Mouse (Mus musculus) stomach, postnatal 0 days (tissue): ENCODE measurements around the gene Slc17a3. TPM values are rescaled to one million over a fixed set of nuclear protein-coding genes. Genes with fewer than 3 reads are reported as not detected.

Experiments
- ATAC-seq: fragments of 200-750 bp; cut with Nextera tagmentation; 2 replicates; pipeline ENCODE4 v1.8.0; 2017; ENCODE audit not compliant: low FRiP score, low TSS enrichment
- DNase-seq: peaks from one replicate; pipeline ENCODE4 v3.0.0-alpha.2; 2016; ENCODE audit warnings: low spot score
- H3K27ac ChIP-seq: fragments of 300-500 bp; sonication (generic); replicated peaks from 2 replicates; pipeline ENCODE4 v1.5.1; 2014; ENCODE audit warnings: mild to moderate bottlenecking, control low read depth
- H3K27me3 ChIP-seq: fragments of 300-500 bp; sonication (generic); 2 replicates; pipeline ENCODE4 v1.6.1; 2014; ENCODE audit warnings: low read length; ENCODE audit not compliant: control insufficient read depth, insufficient read depth
- H3K36me3 ChIP-seq: fragments of 300-500 bp; sonication (generic); 2 replicates; pipeline ENCODE4 v1.6.1; 2014; ENCODE audit warnings: low read length, mixed read lengths; ENCODE audit not compliant: control insufficient read depth, insufficient read depth
- H3K4me1 ChIP-seq: fragments of 300-500 bp; sonication (generic); replicated peaks from 2 replicates; pipeline ENCODE4 v1.6.1; 2014; ENCODE audit warnings: antibody characterized with exemption; ENCODE audit not compliant: control insufficient read depth, insufficient read depth
- H3K4me2 ChIP-seq: fragments of 300-500 bp; sonication (generic); replicated peaks from 2 replicates; pipeline ENCODE4 v1.6.1; 2014; ENCODE audit warnings: low read depth, mild to moderate bottlenecking, control low read depth, moderate library complexity
- H3K4me3 ChIP-seq: fragments of 300-500 bp; sonication (generic); 2 replicates; pipeline ENCODE4 v1.5.1; 2014; ENCODE audit warnings: low read depth, low read length, control low read depth
- H3K9ac ChIP-seq: fragments of 300-500 bp; sonication (generic); 2 replicates; pipeline ENCODE4 v1.6.1; 2014; ENCODE audit warnings: mild to moderate bottlenecking, low read length, control low read depth, mixed read lengths
- H3K9me3 ChIP-seq: fragments of 300-500 bp; sonication (generic); 2 replicates; pipeline ENCODE4 v1.6.1; 2016; ENCODE audit warnings: low read length; ENCODE audit not compliant: control insufficient read depth
- CTCF ChIP-seq: IDR thresholded peaks from 2 replicates; pipeline ENCODE4 v1.5.1; 2016; ENCODE audit warnings: antibody characterized with exemption, low read depth, mild to moderate bottlenecking, moderate library complexity
- EP300 ChIP-seq: optimal IDR thresholded peaks from 2 replicates; pipeline ENCODE3; 2016; ENCODE audit warnings: antibody characterized with exemption
- WGBS: fragments of 180-500 bp; shearing (Covaris S2); extraction: QIAGEN DNeasy Blood & Tissue Kit; methylation state at CpG from one replicate; pipeline ENCODE4 v1.1.7; 2014; 5-methylcytosine and 5-hydroxymethylcytosine counted together
- polyA plus RNA-seq: library from polyadenylated mRNA; unstranded; fragments of >200 nt; fragmentation: Nextera tagmentation; extraction: Ambion mirVana; gene quantifications from 2 replicates; pipeline ENCODE4 v1.2.1, GENCODE M21; 2015

The Slc17a3 gene
- polyA plus RNA-seq, 1 experiment from 2014 or later, result not detected

- no peak for ATAC-seq
- Histone ChIP-seq H3K4me3 (no peak overlapping the region), H3K27me3 (no peaks in the 10 kb centered on the region), H3K9me3 (no peaks in the 10 kb centered on the region), H3K4me2 (no peak overlapping the region), H3K27ac (no peak overlapping the region), H3K9ac (no peak overlapping the region), H3K4me1 (no peaks in the 10 kb centered on the region), H3K36me3 (no peaks in the 10 kb centered on the region)
- WGBS, result 61% methylated on average over 4 of the region's 4 CpGs
- no peak for DNase-seq
- TF ChIP-seq EP300 (no peak), CTCF (no peak)
These were observed 18.9 kb upstream of the Slc17a3 start for GRCm38 (mm10) chr13:23820179-23820940.

DNA sequence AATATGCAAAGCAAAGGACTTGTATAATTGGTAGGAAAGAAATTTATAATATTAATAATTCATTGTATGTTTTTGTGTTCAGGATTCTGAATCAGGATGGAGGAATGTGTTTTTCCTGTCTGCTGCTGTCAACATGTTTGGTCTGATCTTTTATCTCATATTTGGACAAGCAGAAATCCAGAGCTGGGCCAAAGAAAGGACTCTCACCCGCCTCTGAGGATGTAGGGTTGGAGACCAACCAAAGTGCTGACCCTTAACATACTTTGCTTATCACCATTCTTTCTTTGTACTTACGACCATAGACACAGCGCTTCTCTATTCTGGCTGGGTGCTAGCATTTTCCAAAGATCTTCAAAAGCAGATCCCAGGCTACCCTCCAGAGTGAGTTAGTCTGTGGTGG, 17.0 kb upstream of the Slc17a3 start:
- no peaks in the 10 kb centered on the region for H3K36me3 ChIP-seq
- ATAC-seq (no peak), DNase-seq (no peak)
- H3K9ac ChIP-seq, result no peak overlapping the region
- no peak overlapping the region for H3K27ac ChIP-seq
- H3K27me3 ChIP-seq, result no peaks in the 10 kb centered on the region
- no peaks in the 10 kb centered on the region for H3K9me3 ChIP-seq
- no peak overlapping the region for H3K4me3 ChIP-seq
- no peak overlapping the region for H3K4me2 ChIP-seq
- 73% methylated on average over 3 of the region's 3 CpGs for WGBS
- no peaks in the 10 kb centered on the region for H3K4me1 ChIP-seq
- TF ChIP-seq EP300, result no peak

GRCm38 (mm10) chr13:23826606-23827005, 12.6 kb upstream of the Slc17a3 start:
- H3K9ac ChIP-seq, result no peak overlapping the region
- H3K27ac ChIP-seq, result no peak overlapping the region
- no peak overlapping the region for H3K4me2 ChIP-seq
- DNase-seq (no peak), ATAC-seq (no peak)
- no peaks in the 10 kb centered on the region for H3K9me3 ChIP-seq
- H3K27me3 ChIP-seq, result no peaks in the 10 kb centered on the region
- no peak overlapping the region for H3K4me3 ChIP-seq
- 56% methylated on average over 3 of the region's 3 CpGs for WGBS
- no peaks in the 10 kb centered on the region for H3K36me3 ChIP-seq
- no peak for TF ChIP-seq CTCF
- no peak for TF ChIP-seq EP300
- H3K4me1 ChIP-seq, result no peaks in the 10 kb centered on the region

DNA sequence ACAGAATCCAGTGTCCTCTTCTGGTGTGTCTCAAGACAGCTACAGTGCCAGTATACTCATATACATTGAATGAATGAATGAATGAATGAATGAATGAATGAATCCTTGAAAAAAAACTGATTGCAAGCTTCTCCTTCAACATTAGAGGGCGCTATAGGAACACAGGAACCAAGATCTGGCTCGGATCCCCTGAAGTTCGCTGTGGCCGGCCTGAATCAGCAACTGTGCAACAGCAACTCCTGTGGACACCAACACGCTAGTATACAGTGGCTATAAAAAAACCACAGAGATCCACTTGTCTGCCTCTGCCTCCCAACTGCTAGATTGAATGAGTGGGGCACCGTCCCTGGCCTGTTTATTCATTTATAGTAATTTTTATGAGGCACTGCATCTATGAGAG, 6.2 kb upstream of the Slc17a3 start:
- 14% methylated on average over 6 of the region's 6 CpGs for WGBS
- ATAC-seq (no peak), DNase-seq (peak; percentile 35)
- Histone ChIP-seq H3K9ac (no peak overlapping the region), H3K4me1 (no peaks in the 10 kb centered on the region), H3K36me3 (no peaks in the 10 kb centered on the region), H3K27ac (no peak overlapping the region), H3K4me2 (no peak overlapping the region), H3K4me3 (no peak overlapping the region), H3K27me3 (no peaks in the 10 kb centered on the region), H3K9me3 (no peaks in the 10 kb centered on the region)
- TF ChIP-seq EP300, result no peak
- TF ChIP-seq CTCF, result peak; percentile 87

GRCm38 (mm10) chr13:23834836-23835235, 4.4 kb upstream of the Slc17a3 start:
- Histone ChIP-seq H3K4me3 (no peak overlapping the region), H3K4me1 (no peaks in the 10 kb centered on the region), H3K27me3 (no peaks in the 10 kb centered on the region), H3K36me3 (no peaks in the 10 kb centered on the region), H3K27ac (no peak overlapping the region), H3K9ac (no peak overlapping the region), H3K4me2 (no peak overlapping the region), H3K9me3 (no peaks in the 10 kb centered on the region)
- ATAC-seq, result no peak
- DNase-seq, result no peak
- WGBS, result 82% methylated on average over 5 of the region's 5 CpGs
- no peak for TF ChIP-seq EP300
- no peak for TF ChIP-seq CTCF

- 89% methylated on average over 5 of the region's 5 CpGs for WGBS
- Histone ChIP-seq H3K27ac (no peak overlapping the region), H3K9ac (no peak overlapping the region), H3K27me3 (no peaks in the 10 kb centered on the region), H3K4me3 (no peak overlapping the region), H3K4me2 (no peak overlapping the region), H3K9me3 (no peaks in the 10 kb centered on the region), H3K4me1 (no peaks in the 10 kb centered on the region), H3K36me3 (no peaks in the 10 kb centered on the region)
- no peak for TF ChIP-seq CTCF
- no peak for TF ChIP-seq EP300
- ATAC-seq, result no peak
- no peak for DNase-seq
These were observed 2.6 kb upstream of the Slc17a3 start for GRCm38 (mm10) chr13:23836630-23837029.
